ENCODE assay signal across 15 mouse cellular contexts in genomic region chr1:82200636-82201035, GRCm38 (mm10). TPM values are rescaled to one million over a fixed set of nuclear protein-coding genes. Genes with fewer than 3 reads are reported as not detected.
A peak's percentile ranks its signal among the peaks of the same experiment; 100 is the strongest.
DNase-seq lines count a peak whose midpoint lies in the region; ATAC-seq lines count a peak whose summit lies in the region.
"Had no signal": no experiment of that assay in that cellular context is flagged by ENCODE, and none has a peak within 500 bp of the region (broad histone marks: within the 10 kb centered on the region; RNA-seq: fewer than 3 reads in every experiment).

No protein-coding gene starts in this region.

- 45% methylated on average over 7 of the region's 7 CpGs for WGBS in lung, embryonic 15.5 days
- 57% methylated on average over 7 of the region's 7 CpGs for WGBS in kidney, embryonic 14.5 days

- peak overlapping the region; percentile 26; the same call in 1 of the 2 replicates for H3K27ac ChIP-seq in lung, embryonic 15.5 days
- H3K27ac ChIP-seq in kidney, embryonic 14.5 days (ENCODE audit: low read depth, low read length), result no peak overlapping the region
- H3K27ac ChIP-seq: limb, embryonic 10.5 days; midbrain, embryonic 10.5 days; stomach, postnatal 0 days had no signal

- H3K4me3 ChIP-seq in lung, embryonic 15.5 days, result no peak overlapping the region
- H3K4me3 ChIP-seq in kidney, embryonic 14.5 days (ENCODE audit: low read length), result no peak overlapping the region
- H3K4me3 ChIP-seq: limb, embryonic 10.5 days; midbrain, embryonic 10.5 days had no signal

- peaks cover 29% of the 10 kb centered on the region for H3K4me1 ChIP-seq in lung, embryonic 15.5 days
- no peaks in the 10 kb centered on the region; the same call in 1 of the 2 replicates for H3K4me1 ChIP-seq in kidney, embryonic 14.5 days (ENCODE audit: control insufficient read depth, insufficient read depth, low read length)

- H3K36me3 ChIP-seq in lung, embryonic 15.5 days, result no peaks in the 10 kb centered on the region
- no peaks in the 10 kb centered on the region for H3K36me3 ChIP-seq in kidney, embryonic 14.5 days (ENCODE audit: control insufficient read depth, insufficient read depth, low read length)
- H3K36me3 ChIP-seq: limb, embryonic 10.5 days; midbrain, embryonic 10.5 days had no signal

- intact Hi-C loops in heart, postnatal 10 days (cut with DNase I), result loop anchor here (5.0 to 10.0 kb wide), 2 partner anchors 52 to 886 kb away; no protein-coding TSS in a partner anchor

- no peak overlapping the region for H3K9ac ChIP-seq in lung, embryonic 15.5 days
- H3K9ac ChIP-seq in kidney, embryonic 14.5 days (ENCODE audit: low read depth, low read length), result no peak overlapping the region

- H3K27me3 ChIP-seq in lung, embryonic 15.5 days, result no peaks in the 10 kb centered on the region
- H3K27me3 ChIP-seq in kidney, embryonic 14.5 days (ENCODE audit: control insufficient read depth, insufficient read depth, low read length), result no peaks in the 10 kb centered on the region

- DNase-seq in adrenal gland, postnatal 10 days, result peak; percentile 3
- DNase-seq in adrenal gland, postnatal 25 days, result no peak
- DNase-seq in lung, postnatal 10 days, result no peak
- DNase-seq in heart, postnatal 10 days, result peak; percentile 63 to 72
- DNase-seq in layer of hippocampus, adult 11-12 months (ENCODE audit: low spot score), result no peak
- DNase-seq in frontal cortex, postnatal 25 days (ENCODE audit: low spot score in 2 of 2), result no peak
- DNase-seq: adrenal gland, adult 2 months; cerebellum, postnatal 10 days; layer of hippocampus, adult 9-11 months; spleen, adult 18-20 months had no signal

- no peak for ATAC-seq in lung, embryonic 15.5 days (ENCODE audit: borderline replicate concordance, extremely low read depth, low FRiP score, low TSS enrichment)
- ATAC-seq in kidney, embryonic 14.5 days (ENCODE audit: low FRiP score, low TSS enrichment), result no peak

- H3K4me2 ChIP-seq in lung, embryonic 15.5 days, result no peak overlapping the region
- H3K4me2 ChIP-seq in kidney, embryonic 14.5 days (replicated peaks; ENCODE audit: low read depth, low read length), result no peak overlapping the region

- H3K9me3 ChIP-seq in lung, embryonic 15.5 days, result no peaks in the 10 kb centered on the region
- H3K9me3 ChIP-seq in kidney, embryonic 14.5 days (ENCODE audit: control insufficient read depth, low read length), result no peaks in the 10 kb centered on the region
- H3K9me3 ChIP-seq: limb, embryonic 10.5 days; midbrain, embryonic 10.5 days had no signal

RNA-seq across cellular contexts. Expression of gene Gm9747, which starts 32.3 kb away (rescaled TPM):
- not detected for total RNA-seq in adrenal gland, postnatal 10 days (2021)
- not detected in 2 replicates for total RNA-seq in adrenal gland, postnatal 25 days (2021)
- 35.0 TPM in 2 replicates for polyA plus RNA-seq in lung, embryonic 15.5 days (2015; fragmentation: Nextera tagmentation; extraction: Ambion mirVana)
- total RNA-seq in heart, postnatal 10 days (2021), result not detected
- 7.7 and 12.5 TPM in 2 replicates for polyA plus RNA-seq in kidney, embryonic 14.5 days (2014; fragmentation: Nextera tagmentation; extraction: Ambion mirVana)
- total RNA-seq: adrenal gland, adult 2 months had no signal
- polyA plus RNA-seq: adrenal gland, adult 2 months had no signal

Comparison
In these comparisons a context has a peak if more than half of its experiments do, and no peak if none do; other contexts are left out.
1. DNase-seq: peak in adrenal gland, postnatal 10 days (single experiment) and heart, postnatal 10 days (2 of 2); none in adrenal gland, postnatal 25 days (single experiment), lung, postnatal 10 days (single experiment), layer of hippocampus, adult 11-12 months (single experiment) and frontal cortex, postnatal 25 days (0 of 2).